Mouse (Mus musculus) liver, embryonic 15.5 days (tissue): ENCODE data around the gene Zfp672. TPM values are rescaled to one million over a fixed set of nuclear protein-coding genes. Genes with fewer than 3 reads are reported as not detected.

Experiments
- ATAC-seq: fragments of 200-750 bp; cut with Nextera tagmentation; 2 replicates; pipeline ENCODE4 v1.8.0; 2017; ENCODE audit warnings: moderate number of reproducible peaks, mild to moderate bottlenecking, moderate library complexity; ENCODE audit not compliant: insufficient read depth
- H3K27ac ChIP-seq: fragments of 300-500 bp; sonication (generic); replicated peaks from 2 replicates; pipeline ENCODE4 v1.5.1; 2015; ENCODE audit warnings: mild to moderate bottlenecking, inconsistent platforms
- H3K27me3 ChIP-seq: fragments of 300-500 bp; sonication (generic); 2 replicates; pipeline ENCODE4 v1.6.1; 2015; ENCODE audit warnings: mild to moderate bottlenecking, inconsistent platforms
- H3K36me3 ChIP-seq: fragments of 300-500 bp; sonication (generic); replicated peaks from 2 replicates; pipeline ENCODE4 v1.6.1; 2015; ENCODE audit warnings: moderate library complexity, mild to moderate bottlenecking, inconsistent platforms
- H3K4me1 ChIP-seq: fragments of 300-500 bp; sonication (generic); replicated peaks from 2 replicates; pipeline ENCODE4 v1.6.1; 2015; ENCODE audit warnings: inconsistent platforms
- H3K4me2 ChIP-seq: fragments of 300-500 bp; sonication (generic); 2 replicates; pipeline ENCODE4 v1.6.1; 2015; ENCODE audit warnings: moderate library complexity, mild to moderate bottlenecking, inconsistent platforms
- H3K4me3 ChIP-seq: fragments of 300-500 bp; sonication (generic); replicated peaks from 2 replicates; pipeline ENCODE4 v1.5.1; 2015; ENCODE audit warnings: mild to moderate bottlenecking, inconsistent platforms
- H3K9ac ChIP-seq: fragments of 300-500 bp; sonication (generic); 2 replicates; pipeline ENCODE4 v1.6.1; 2015; ENCODE audit warnings: moderate library complexity, mild to moderate bottlenecking, inconsistent platforms
- H3K9me3 ChIP-seq: fragments of 300-500 bp; sonication (generic); replicated peaks from 2 replicates; pipeline ENCODE4 v1.6.1; 2016; ENCODE audit warnings: inconsistent platforms
- WGBS: fragments of 180-500 bp; shearing (Covaris S2); methylation state at CpG from one replicate; pipeline ENCODE4 v1.1.7; 2015; ENCODE audit warnings: mixed read lengths; ENCODE audit not compliant: insufficient replicate concordance; 5-methylcytosine and 5-hydroxymethylcytosine counted together
- polyA plus RNA-seq: library from polyadenylated mRNA; unstranded; fragments of >200 nt; fragmentation: Nextera tagmentation; extraction: Ambion mirVana; gene quantifications from 2 replicates; pipeline ENCODE4 v1.2.1, GENCODE M21; 2015

Gene Zfp672
- polyA plus RNA-seq, 1 experiment from 2014 or later, result 35.0 TPM

DNA sequence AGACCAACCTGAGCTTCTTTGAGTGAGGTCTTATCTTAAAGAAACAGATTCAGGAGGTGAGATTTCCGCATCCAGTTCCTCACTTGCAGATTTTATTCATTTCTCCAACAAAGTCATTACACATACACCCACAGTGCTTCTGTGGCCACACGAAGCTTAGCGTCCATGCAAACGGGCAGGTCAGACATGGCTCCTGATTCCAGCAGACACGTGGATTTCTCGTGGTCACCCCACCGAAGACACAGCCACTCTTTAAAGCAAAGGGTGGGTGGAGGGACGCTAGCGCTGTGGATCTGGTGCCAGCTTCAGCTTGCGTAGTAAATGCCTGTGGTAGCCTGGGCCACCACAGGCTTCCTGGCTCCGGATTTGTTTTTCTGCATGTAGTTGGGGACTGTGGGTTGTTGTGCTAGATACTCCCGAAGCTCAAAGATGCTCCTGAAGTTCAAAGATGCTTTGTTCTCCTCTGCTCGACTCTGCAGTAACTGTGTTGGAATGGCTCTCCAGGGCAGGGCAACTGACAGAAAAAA, 48.1 kb downstream of the Zfp672 start:
- Histone ChIP-seq H3K4me2 (no peak overlapping the region), H3K4me1 (no peaks in the 10 kb centered on the region), H3K9me3 (no peaks in the 10 kb centered on the region), H3K4me3 (no peak overlapping the region), H3K36me3 (no peaks in the 10 kb centered on the region), H3K27ac (no peak overlapping the region), H3K9ac (no peak overlapping the region), H3K27me3 (no peaks in the 10 kb centered on the region; the same call in none of the 2 replicates)
- WGBS, result 56% methylated on average over 13 of the region's 13 CpGs
- no peak for ATAC-seq

DNA sequence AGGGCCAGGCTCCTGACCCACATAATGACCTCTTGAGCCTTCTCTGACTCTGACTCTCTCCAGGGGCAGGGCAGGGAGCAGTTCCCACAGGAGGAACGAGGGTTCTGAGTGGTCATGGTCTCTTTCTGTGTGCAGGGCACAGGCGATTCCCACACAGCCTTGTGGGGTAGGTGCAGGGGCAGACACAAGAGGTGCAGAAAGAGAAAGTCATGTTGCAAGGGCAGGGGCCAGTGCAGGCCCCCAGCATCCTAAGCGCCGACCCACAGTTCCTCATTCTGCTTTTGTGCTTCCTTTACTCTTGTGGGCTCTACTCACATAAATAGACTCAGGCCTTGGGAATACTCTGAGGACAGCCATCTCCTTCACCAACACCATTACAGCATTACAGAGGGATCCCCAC, 54.4 kb downstream of the Zfp672 start:
- 0 out of 2 replicates have a peak overlapping the region, but pooled peaks have one; percentile 19 for H3K27ac ChIP-seq
- H3K36me3 ChIP-seq, result no peaks in the 10 kb centered on the region
- H3K27me3 ChIP-seq, result no peaks in the 10 kb centered on the region; the same call in 1 of the 2 replicates
- 17% methylated on average over 4 of the region's 4 CpGs for WGBS
- ATAC-seq, result 0 out of 2 replicates have a peak, but pooled peaks have one; percentile 18
- H3K4me3 ChIP-seq, result peak overlapping the region; percentile 23
- H3K9me3 ChIP-seq, result no peaks in the 10 kb centered on the region
- H3K9ac ChIP-seq, result no peak overlapping the region
- H3K4me2 ChIP-seq, result no peak overlapping the region
- no peaks in the 10 kb centered on the region for H3K4me1 ChIP-seq

DNA sequence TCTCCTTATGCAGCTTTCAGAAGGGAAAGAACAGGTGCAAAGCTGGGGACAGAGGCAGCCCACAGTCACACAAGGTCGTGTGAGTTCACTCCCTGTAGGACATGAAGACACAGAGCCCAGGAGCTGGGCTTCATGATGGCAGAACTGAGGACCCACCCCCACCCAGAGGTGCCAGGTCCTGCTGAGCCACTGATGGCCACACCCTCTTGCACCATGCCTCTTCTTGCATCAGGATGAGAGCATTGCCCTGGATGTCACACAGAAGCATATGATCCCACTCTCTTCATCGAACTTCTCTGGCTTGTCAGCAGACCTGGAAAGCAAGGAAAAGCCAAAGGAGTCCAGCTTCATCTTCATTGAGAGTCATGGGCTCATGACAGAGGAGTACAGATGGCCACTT, 55.6 kb downstream of the Zfp672 start, which contains the start of gene 4930438A08Rik:
Gene 4930438A08Rik, plus strand, starts transcription at position 228 of the 400 bp plus-strand sequence.
- H3K9ac ChIP-seq, result no peak within 1 kb of the TSS
- no peaks in the 10 kb centered on the region for H3K4me1 ChIP-seq
- H3K4me2 ChIP-seq, result 0 out of 2 replicates have a peak within 1 kb of the TSS, but pooled peaks have one; percentile 13
- no peaks in the 10 kb centered on the region for H3K27me3 ChIP-seq
- peak within 1 kb of the TSS; percentile 19; the same call in 1 of the 2 replicates for H3K27ac ChIP-seq
- H3K4me3 ChIP-seq, result peak within 1 kb of the TSS; percentile 23
- no peaks in the 10 kb centered on the region for H3K9me3 ChIP-seq
- 21% methylated on average over 2 of the region's 2 CpGs for WGBS
- no peaks in the 10 kb centered on the region for H3K36me3 ChIP-seq
- no peak for ATAC-seq

DNA sequence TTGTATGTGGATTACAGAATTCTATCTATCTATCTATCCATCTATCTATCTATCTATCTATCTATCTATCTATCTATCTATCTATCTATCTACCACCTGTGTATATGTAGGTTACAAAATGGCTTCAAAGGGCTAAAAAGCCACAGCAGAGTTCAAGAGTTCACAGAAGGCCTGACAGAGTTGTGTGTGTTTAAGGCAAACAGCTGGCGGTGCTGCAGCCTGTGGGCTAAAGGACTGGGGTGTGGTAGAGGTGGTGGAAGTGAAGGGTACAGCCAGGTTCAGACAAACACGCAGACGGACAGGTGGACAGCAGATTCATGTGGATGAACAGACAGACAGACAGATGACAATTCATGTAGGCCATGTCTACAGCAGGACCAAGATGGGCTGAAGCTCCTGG, 61.9 kb downstream of the Zfp672 start:
- H3K9ac ChIP-seq, result no peak overlapping the region
- no peak overlapping the region for H3K4me2 ChIP-seq
- WGBS, result 70% methylated on average over 3 of the region's 3 CpGs
- H3K4me1 ChIP-seq, result no peaks in the 10 kb centered on the region
- no peaks in the 10 kb centered on the region for H3K9me3 ChIP-seq
- no peak overlapping the region for H3K4me3 ChIP-seq
- no peak overlapping the region for H3K27ac ChIP-seq
- H3K27me3 ChIP-seq, result no peaks in the 10 kb centered on the region
- peak; percentile 49 for ATAC-seq
- H3K36me3 ChIP-seq, result no peaks in the 10 kb centered on the region

Other genes with a start within 250 kb of the Zfp672 start
- gene Gm12248, start 237.2 kb downstream of the Zfp672 start, polyA plus RNA-seq, result not detected in 2 replicates
- 34.1 and 37.2 TPM in 2 replicates for gene Cnot8, start 226.2 kb downstream of the Zfp672 start, polyA plus RNA-seq
- gene Gemin5, start 161.8 kb downstream of the Zfp672 start, polyA plus RNA-seq, result 9.3 and 9.8 TPM in 2 replicates
- gene Mrpl22, start 158.7 kb downstream of the Zfp672 start, polyA plus RNA-seq, result 79.1 and 90.7 TPM in 2 replicates
- gene Igtp, start 130.8 kb downstream of the Zfp672 start, polyA plus RNA-seq, result 9.9 and 11.2 TPM in 2 replicates
- gene Irgm2, start 130.7 kb downstream of the Zfp672 start, polyA plus RNA-seq, result 6.1 and 6.3 TPM in 2 replicates
- 2.9 and 3.2 TPM in 2 replicates for gene 4930438A08Rik, start 55.5 kb downstream of the Zfp672 start, polyA plus RNA-seq
- 9.4 and 11.5 TPM in 2 replicates for gene Zfp692, start 23.3 kb downstream of the Zfp672 start, polyA plus RNA-seq
- 16.7 and 19.0 TPM in 2 replicates for gene Sh3bp5l, start 385 bp upstream of the Zfp672 start, polyA plus RNA-seq
- gene Lypd8, start 48.7 kb upstream of the Zfp672 start, polyA plus RNA-seq, result 0.97 and 1.5 TPM in 2 replicates
- gene 1810065E05Rik, start 90.8 kb upstream of the Zfp672 start, polyA plus RNA-seq, result not detected in 2 replicates
- not detected in 2 replicates for gene Gm12253, start 102.2 kb upstream of the Zfp672 start, polyA plus RNA-seq
- not detected in 2 replicates for gene Lypd9, start 122.6 kb upstream of the Zfp672 start, polyA plus RNA-seq
- gene Olfr30, start 131.9 kb upstream of the Zfp672 start, polyA plus RNA-seq, result not detected in 2 replicates
- not detected in 2 replicates for gene Olfr332, start 162.2 kb upstream of the Zfp672 start, polyA plus RNA-seq
- not detected in 2 replicates for gene Olfr331, start 172.2 kb upstream of the Zfp672 start, polyA plus RNA-seq
- gene Olfr330, start 204.5 kb upstream of the Zfp672 start, polyA plus RNA-seq, result not detected in 2 replicates
- gene Olfr329-ps, start 216.1 kb upstream of the Zfp672 start, polyA plus RNA-seq, result not detected in 2 replicates
- gene Olfr328, start 225.3 kb upstream of the Zfp672 start, polyA plus RNA-seq, result not detected in 2 replicates
- not detected in 2 replicates for gene Olfr224, start 240.2 kb upstream of the Zfp672 start, polyA plus RNA-seq
- gene Olfr325, start 247.4 kb upstream of the Zfp672 start, polyA plus RNA-seq, result not detected in 2 replicates